Mouse (Mus musculus): ENCODE data around the gene Rnf152.

Gene Rnf152

GRCm38 (mm10) chr1:105240185-105240584 lies 116.3 kb downstream of the Rnf152 start:
- DNase-seq (ENCODE audit: low read depth, low spot score): peak; percentile 7

All from brain, adult 2 months (tissue).